Mouse (Mus musculus): ENCODE measurements at regions not wholly inside any gene's neighbourhood (a gene's known extent, or its start where the extent isn't known, plus 50 kb on each side); places are given as distances from the start of the nearest gene placed in this dataset.

GRCm38 (mm10) chr3:76014766-76015165, 58.0 kb upstream of the Golim4 start:
- ATAC-seq (ENCODE audit: poor library complexity, severe bottlenecking) = no peak

- peak; percentile 79 for ATAC-seq (ENCODE audit: poor library complexity, severe bottlenecking)
Observed at GRCm38 (mm10) chr3:76008564-76009183, 51.9 kb upstream of the Golim4 start.
